Mouse (Mus musculus) brain, embryonic 14.5 days (tissue): Measurements from ENCODE around the gene Tln2.

ENCODE experiments used
- CTCF ChIP-seq: fragments of 200-500 bp; IDR thresholded peaks from 2 replicates; pipeline ENCODE4 v1.5.1; 2012; ENCODE audit warnings: inconsistent platforms, mild to moderate bottlenecking, moderate library complexity, borderline replicate concordance; ENCODE audit not compliant: insufficient read depth, insufficient read length; ENCODE audit errors: extremely low read depth
- POLR2A ChIP-seq: fragments of 200-500 bp; IDR thresholded peaks from 2 replicates; pipeline ENCODE4 v1.6.1; 2012; ENCODE audit warnings: mild to moderate bottlenecking, inconsistent platforms, borderline replicate concordance; ENCODE audit not compliant: poor library complexity, insufficient read depth, insufficient read length, severe bottlenecking; ENCODE audit errors: extremely low read depth

- TF ChIP-seq POLR2A (no peak), CTCF (no peak)
Observed at GRCm38 (mm10) chr9:67209451-67209850, 350.1 kb downstream of the Tln2 start.
